Mouse (Mus musculus) cerebellum, adult 18-20 months (tissue): ENCODE measurements at regions not wholly inside any gene's neighbourhood (a gene's known extent, or its start where the extent isn't known, plus 50 kb on each side); places are given as distances from the start of the nearest gene placed in this dataset.

Source experiments
- DNase-seq, 2 experiments: peaks; one replicate each; pipeline ENCODE4 v3.0.0; 2021

GRCm38 (mm10) chr1:35841626-35842025 is 226.6 kb upstream of the Hs6st1 start:
- DNase-seq, result no peak

GRCm38 (mm10) chr1:35842707-35843106 is 225.5 kb upstream of the Hs6st1 start:
- DNase-seq, result no peak

- DNase-seq, result no peak
Measured at GRCm38 (mm10) chr1:35843566-35843965, 224.6 kb upstream of the Hs6st1 start.

- peak; percentile 35 for DNase-seq
Measured at GRCm38 (mm10) chr1:35846224-35846936, 221.8 kb upstream of the Hs6st1 start.

- DNase-seq, result no peak
Measured at GRCm38 (mm10) chr1:35848160-35848954, 219.8 kb upstream of the Hs6st1 start.

- DNase-seq, result no peak
Measured at GRCm38 (mm10) chr1:35849406-35850190, 218.6 kb upstream of the Hs6st1 start.

GRCm38 (mm10) chr1:35850191-35850545 is 218.0 kb upstream of the Hs6st1 start:
- no peak for DNase-seq

- DNase-seq, result no peak
Measured at GRCm38 (mm10) chr1:35850566-35851085, 217.6 kb upstream of the Hs6st1 start.

GRCm38 (mm10) chr1:35851681-35852409 is 216.4 kb upstream of the Hs6st1 start:
- no peak for DNase-seq

GRCm38 (mm10) chr1:35853018-35853417 is 215.2 kb upstream of the Hs6st1 start:
- no peak for DNase-seq

- no peak for DNase-seq
Measured at GRCm38 (mm10) chr1:35855650-35856049, 212.6 kb upstream of the Hs6st1 start.

- DNase-seq, result no peak
Measured at GRCm38 (mm10) chr1:35858342-35858741, 209.9 kb upstream of the Hs6st1 start.

GRCm38 (mm10) chr1:35860779-35861178 is 207.4 kb upstream of the Hs6st1 start:
- DNase-seq, result no peak

- DNase-seq, result no peak
Measured at GRCm38 (mm10) chr1:35862196-35862595, 206.0 kb upstream of the Hs6st1 start.

- DNase-seq, result no peak
Measured at GRCm38 (mm10) chr1:35862661-35863060, 205.5 kb upstream of the Hs6st1 start.

GRCm38 (mm10) chr1:35864246-35864645 is 204.0 kb upstream of the Hs6st1 start:
- DNase-seq, result no peak

GRCm38 (mm10) chr1:35865263-35865662 is 202.9 kb upstream of the Hs6st1 start:
- DNase-seq, result no peak

GRCm38 (mm10) chr1:35866643-35867042 is 201.6 kb upstream of the Hs6st1 start:
- DNase-seq, result no peak

- DNase-seq, result peak in 1 of 2 experiments; percentile 24
Measured at GRCm38 (mm10) chr1:35869381-35870143, 198.6 kb upstream of the Hs6st1 start.

- DNase-seq, result no peak
Measured at GRCm38 (mm10) chr1:35870144-35870827, 197.9 kb upstream of the Hs6st1 start.

- DNase-seq, result peak; percentile 69 to 77
Measured at GRCm38 (mm10) chr1:35873038-35873437, 195.2 kb upstream of the Hs6st1 start.
